ENCODE assay signal across 16 mouse cellular contexts in the genomic region with DNA sequence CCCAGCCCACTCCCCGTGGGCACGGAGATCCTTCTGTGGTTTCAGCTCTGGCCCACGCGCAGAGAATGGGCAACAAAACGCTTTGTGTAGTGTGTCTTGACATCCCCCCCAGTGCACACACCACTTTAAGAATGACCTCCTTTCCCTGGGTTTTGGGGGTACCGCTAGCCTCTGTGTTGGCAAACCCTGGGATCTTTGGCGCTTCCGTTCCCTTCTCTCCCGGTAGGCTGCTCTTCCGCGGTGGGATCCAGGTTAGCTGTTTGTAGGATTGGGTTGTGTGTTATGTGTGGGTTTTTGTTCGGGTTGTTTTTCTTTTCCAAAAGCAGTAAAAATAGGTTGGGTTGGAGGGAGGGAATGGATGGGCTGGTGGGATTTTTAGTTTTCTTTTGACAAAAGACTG. TPM values are rescaled to one million over a fixed set of nuclear protein-coding genes. Genes with fewer than 3 reads are reported as not detected.
DNase-seq lines count a peak whose midpoint lies in the region; ATAC-seq and TF ChIP-seq lines count a peak whose summit lies in the region.
"Not testable (repeated sequence)": the region's sequence is repeated elsewhere in the genome, so short reads cannot be mapped to it uniquely, and the experiment has no call there.
"Had no signal": no experiment of that assay in that cellular context is flagged by ENCODE, and none has a peak within 500 bp of the region (broad histone marks: within the 10 kb centered on the region; RNA-seq: fewer than 3 reads in every experiment).

No protein-coding gene starts in this region.

- not testable (repeated sequence) for TF ChIP-seq CTCF in hindbrain, postnatal 0 days (IDR thresholded peaks at IDR 0.05; ENCODE audit: low read depth); left cerebral cortex, adult 2 months (IDR thresholded peaks at IDR 0.05); midbrain, postnatal 0 days (IDR thresholded peaks at IDR 0.05)

- H3K4me1 ChIP-seq in forebrain, embryonic 13.5 days: peaks cover 64% of the 10 kb centered on the region
- peaks cover 22 to 45% of the 10 kb centered on the region in 2 experiments for H3K4me1 ChIP-seq in heart, embryonic 14.5 days (ENCODE audit: control insufficient read depth in 2 of 2, insufficient read depth in 2 of 2, low read length in 2 of 2)
- not testable (repeated sequence) for H3K4me1 ChIP-seq in hindbrain, postnatal 0 days (ENCODE audit: insufficient read depth, low read length); midbrain, postnatal 0 days (ENCODE audit: insufficient read depth, low read length)
- H3K4me1 ChIP-seq in lung, embryonic 15.5 days: peaks cover 43% of the 10 kb centered on the region
- peaks cover 37% of the 10 kb centered on the region for H3K4me1 ChIP-seq in stomach, embryonic 15.5 days

- whole genome bisulfite sequencing in forebrain, embryonic 13.5 days: 1% methylated on average over 12 of the region's 12 CpGs
- WGBS in heart, embryonic 14.5 days: 3% methylated on average over 12 of the region's 12 CpGs
- 4% methylated on average over 12 of the region's 12 CpGs for WGBS in hindbrain, postnatal 0 days
- WGBS in lung, embryonic 15.5 days: 1% methylated on average over 12 of the region's 12 CpGs
- WGBS in midbrain, postnatal 0 days: 6% methylated on average over 12 of the region's 12 CpGs
- WGBS in stomach, embryonic 15.5 days: 4% methylated on average over 12 of the region's 12 CpGs

- peak overlapping the region; percentile 90 for H3K4me3 ChIP-seq in forebrain, embryonic 13.5 days
- H3K4me3 ChIP-seq in heart, embryonic 14.5 days (ENCODE audit: control insufficient read depth in 1 of 2, insufficient read depth in 1 of 2, low read depth in 1 of 2, low read length in 2 of 2): peak overlapping the region; percentile 61 to 88
- peak overlapping the region; percentile 78 for H3K4me3 ChIP-seq in hindbrain, postnatal 0 days (ENCODE audit: low read length)
- H3K4me3 ChIP-seq in left cerebral cortex, adult 2 months: 0 out of 2 replicates have a peak overlapping the region, but pooled peaks have one; percentile 13
- peak overlapping the region; percentile 60 for H3K4me3 ChIP-seq in lung, embryonic 15.5 days
- H3K4me3 ChIP-seq in midbrain, postnatal 0 days (ENCODE audit: low read depth, low read length): peak overlapping the region; percentile 62
- peak overlapping the region; percentile 77 for H3K4me3 ChIP-seq in stomach, embryonic 15.5 days (replicated peaks)

- not testable (repeated sequence) for H3K36me3 ChIP-seq in forebrain, embryonic 13.5 days (ENCODE audit: poor library complexity, severe bottlenecking); heart, embryonic 14.5 days (ENCODE audit: control insufficient read depth, insufficient read depth, low read length); hindbrain, postnatal 0 days (ENCODE audit: insufficient read depth, low read length); lung, embryonic 15.5 days; midbrain, postnatal 0 days (ENCODE audit: insufficient read depth, low read length); stomach, embryonic 15.5 days

- intact Hi-C loops in left cerebral cortex, adult 2 months (cut with DNase I): not testable (repeated sequence)

- H3K4me2 ChIP-seq in forebrain, embryonic 13.5 days: peak overlapping the region; percentile 84
- H3K4me2 ChIP-seq in heart, embryonic 14.5 days (ENCODE audit: low read length): peak overlapping the region; percentile 84
- peak overlapping the region; percentile 77 for H3K4me2 ChIP-seq in hindbrain, postnatal 0 days (ENCODE audit: low read depth, low read length)
- peak overlapping the region; percentile 81 for H3K4me2 ChIP-seq in lung, embryonic 15.5 days
- H3K4me2 ChIP-seq in midbrain, postnatal 0 days (ENCODE audit: low read depth, low read length, poor library complexity, severe bottlenecking): peak overlapping the region; percentile 37
- H3K4me2 ChIP-seq in stomach, embryonic 15.5 days: peak overlapping the region; percentile 86

- not testable (repeated sequence) for H3K27me3 ChIP-seq in forebrain, embryonic 13.5 days; heart, embryonic 14.5 days (ENCODE audit: control insufficient read depth, insufficient read depth, low read length); hindbrain, postnatal 0 days (ENCODE audit: insufficient read depth, low read length); stomach, embryonic 15.5 days (replicated peaks)
- peaks cover 11% of the 10 kb centered on the region for H3K27me3 ChIP-seq in lung, embryonic 15.5 days
- peaks cover 19% of the 10 kb centered on the region; the same call in 1 of the 2 replicates for H3K27me3 ChIP-seq in midbrain, postnatal 0 days (ENCODE audit: insufficient read depth, low read length)

- H3K9me3 ChIP-seq in forebrain, embryonic 13.5 days (replicated peaks); heart, embryonic 14.5 days (ENCODE audit: control insufficient read depth, low read length); hindbrain, postnatal 0 days (ENCODE audit: low read length); lung, embryonic 15.5 days; midbrain, postnatal 0 days (ENCODE audit: low read length); stomach, embryonic 15.5 days: not testable (repeated sequence)

- peak overlapping the region; percentile 99 for H3K9ac ChIP-seq in forebrain, embryonic 13.5 days
- H3K9ac ChIP-seq in heart, embryonic 14.5 days (ENCODE audit: low read length): peak overlapping the region; percentile 97
- peak overlapping the region; percentile 35; the same call in 1 of the 2 replicates for H3K9ac ChIP-seq in hindbrain, postnatal 0 days (replicated peaks; ENCODE audit: low read length)
- peak overlapping the region; percentile 89 for H3K9ac ChIP-seq in lung, embryonic 15.5 days
- not testable (repeated sequence) for H3K9ac ChIP-seq in midbrain, postnatal 0 days (replicated peaks; ENCODE audit: low read length, poor library complexity, severe bottlenecking)
- peak overlapping the region; percentile 26; the same call in 1 of the 2 replicates for H3K9ac ChIP-seq in stomach, embryonic 15.5 days

- peak overlapping the region; percentile 75 for H3K27ac ChIP-seq in forebrain, embryonic 13.5 days
- H3K27ac ChIP-seq in heart, embryonic 14.5 days (replicated peaks in 1 of 2; ENCODE audit: control insufficient read depth in 1 of 2, insufficient read depth in 1 of 2, low read depth in 2 of 2, low read length in 2 of 2): peak overlapping the region; percentile 85 to 98
- not testable (repeated sequence) for H3K27ac ChIP-seq in hindbrain, postnatal 0 days; left cerebral cortex, adult 2 months; midbrain, postnatal 0 days (ENCODE audit: low read depth, low read length)
- H3K27ac ChIP-seq in lung, embryonic 15.5 days: peak overlapping the region; percentile 98
- H3K27ac ChIP-seq in stomach, embryonic 15.5 days: peak overlapping the region; percentile 97

- ATAC-seq in forebrain, embryonic 13.5 days; heart, embryonic 14.5 days (ENCODE audit: insufficient number of reproducible peaks, insufficient read depth, low FRiP score, low read depth); hindbrain, postnatal 0 days; lung, embryonic 15.5 days (ENCODE audit: borderline replicate concordance, extremely low read depth, low FRiP score, low TSS enrichment); midbrain, postnatal 0 days (ENCODE audit: low FRiP score); stomach, embryonic 15.5 days (ENCODE audit: insufficient read depth, low FRiP score, low read depth): not testable (repeated sequence)

- DNase-seq in embryo, embryonic 11 days: peak; percentile 25
- not testable (repeated sequence) for DNase-seq in hindbrain, postnatal 0 days (ENCODE audit: low spot score); left cerebral cortex, adult 2 months (ENCODE audit: extremely low spot score in 1 of 2, low spot score in 2 of 2); midbrain, postnatal 0 days (ENCODE audit: low spot score)

RNA-seq across cellular contexts. Expression of a gene that starts 3.0 kb away (rescaled TPM):
- 22.0 and 24.4 TPM in 2 replicates for polyA plus RNA-seq in forebrain, embryonic 13.5 days (2015; fragmentation: Nextera tagmentation; extraction: Ambion mirVana)
- 18.7 and 24.0 TPM in 2 replicates for polyA plus RNA-seq in heart, embryonic 14.5 days (2014; fragmentation: Nextera tagmentation; extraction: Ambion mirVana)
- total RNA-seq in hindbrain, postnatal 0 days (2014; rRNA removed): 31.7 and 34.5 TPM in 2 replicates
- polyA plus RNA-seq in hindbrain, postnatal 0 days (2015; fragmentation: Nextera tagmentation; extraction: Ambion mirVana): 6.0 and 6.5 TPM in 2 replicates
- 10 to 100 TPM; 10.9 to 11.7 TPM for total RNA-seq in left cerebral cortex, adult 2 months (2021)
- 35.9 and 38.1 TPM in 2 replicates for polyA plus RNA-seq in lung, embryonic 15.5 days (2015; fragmentation: Nextera tagmentation; extraction: Ambion mirVana)
- total RNA-seq in midbrain, postnatal 0 days (2014; rRNA removed): 16.8 and 17.3 TPM in 2 replicates
- 3.9 and 4.5 TPM in 2 replicates for polyA plus RNA-seq in midbrain, postnatal 0 days (2015; fragmentation: Nextera tagmentation; extraction: Ambion mirVana)
- 21.9 and 23.7 TPM in 2 replicates for polyA plus RNA-seq in stomach, embryonic 15.5 days (2015; fragmentation: Nextera tagmentation; extraction: Ambion mirVana)
- total RNA-seq: hematopoietic stem cell, adult 5-6 weeks had no signal
- polyA plus RNA-seq: CD4-positive, CD25-positive, alpha-beta regulatory T cell, adult 4 months; macrophage had no signal

RNA-seq across cellular contexts. Expression of a gene that starts 27.9 kb away (rescaled TPM):
- polyA plus RNA-seq in forebrain, embryonic 13.5 days (2015; fragmentation: Nextera tagmentation; extraction: Ambion mirVana): 8.8 and 17.2 TPM in 2 replicates
- 12.6 and 13.9 TPM in 2 replicates for polyA plus RNA-seq in heart, embryonic 14.5 days (2014; fragmentation: Nextera tagmentation; extraction: Ambion mirVana)
- total RNA-seq in hindbrain, postnatal 0 days (2014; rRNA removed): 2.0 TPM in 1 of 2 replicates, not detected in the other
- polyA plus RNA-seq in hindbrain, postnatal 0 days (2015; fragmentation: Nextera tagmentation; extraction: Ambion mirVana): 5.2 TPM in 2 replicates
- total RNA-seq in left cerebral cortex, adult 2 months (2021): 1 to 10 TPM; 4.8 to 5.0 TPM
- 16.1 and 20.3 TPM in 2 replicates for polyA plus RNA-seq in lung, embryonic 15.5 days (2015; fragmentation: Nextera tagmentation; extraction: Ambion mirVana)
- 1.1 and 3.5 TPM in 2 replicates for total RNA-seq in midbrain, postnatal 0 days (2014; rRNA removed)
- 4.6 and 5.8 TPM in 2 replicates for polyA plus RNA-seq in midbrain, postnatal 0 days (2015; fragmentation: Nextera tagmentation; extraction: Ambion mirVana)
- 19.2 TPM in 2 replicates for polyA plus RNA-seq in stomach, embryonic 15.5 days (2015; fragmentation: Nextera tagmentation; extraction: Ambion mirVana)
- total RNA-seq: hematopoietic stem cell, adult 5-6 weeks; liver, adult 2 months had no signal
- polyA plus RNA-seq: CD4-positive, CD25-positive, alpha-beta regulatory T cell, adult 4 months; liver, adult 2 months; macrophage; spleen, adult 2 months had no signal

RNA-seq across cellular contexts. Expression of a gene that starts 51.0 kb away (rescaled TPM):
- polyA plus RNA-seq in forebrain, embryonic 13.5 days (2015; fragmentation: Nextera tagmentation; extraction: Ambion mirVana): 75.1 and 83.8 TPM in 2 replicates
- 30.7 and 36.9 TPM in 2 replicates for polyA plus RNA-seq in heart, embryonic 14.5 days (2014; fragmentation: Nextera tagmentation; extraction: Ambion mirVana)
- total RNA-seq in hindbrain, postnatal 0 days (2014; rRNA removed): 21.0 and 21.3 TPM in 2 replicates
- 48.9 and 50.6 TPM in 2 replicates for polyA plus RNA-seq in hindbrain, postnatal 0 days (2015; fragmentation: Nextera tagmentation; extraction: Ambion mirVana)
- total RNA-seq in left cerebral cortex, adult 2 months (2021): 10 to 100 TPM; 57.1 to 60.5 TPM
- 44.6 and 49.7 TPM in 2 replicates for polyA plus RNA-seq in lung, embryonic 15.5 days (2015; fragmentation: Nextera tagmentation; extraction: Ambion mirVana)
- 24.8 and 33.4 TPM in 2 replicates for total RNA-seq in midbrain, postnatal 0 days (2014; rRNA removed)
- polyA plus RNA-seq in midbrain, postnatal 0 days (2015; fragmentation: Nextera tagmentation; extraction: Ambion mirVana): 35.8 and 53.3 TPM in 2 replicates
- 47.4 and 51.0 TPM in 2 replicates for polyA plus RNA-seq in stomach, embryonic 15.5 days (2015; fragmentation: Nextera tagmentation; extraction: Ambion mirVana)

RNA-seq across cellular contexts. Expression of a gene that starts 56.3 kb away (rescaled TPM):
- 0.09 and 0.13 TPM in 2 replicates for polyA plus RNA-seq in forebrain, embryonic 13.5 days (2015; fragmentation: Nextera tagmentation; extraction: Ambion mirVana)
- 1.1 TPM in 2 replicates for polyA plus RNA-seq in heart, embryonic 14.5 days (2014; fragmentation: Nextera tagmentation; extraction: Ambion mirVana)
- total RNA-seq in hindbrain, postnatal 0 days (2014; rRNA removed): 0.65 TPM in 1 of 2 replicates, not detected in the other
- polyA plus RNA-seq in hindbrain, postnatal 0 days (2015; fragmentation: Nextera tagmentation; extraction: Ambion mirVana): 0.24 and 0.32 TPM in 2 replicates
- total RNA-seq in left cerebral cortex, adult 2 months (2021): not detected
- polyA plus RNA-seq in lung, embryonic 15.5 days (2015; fragmentation: Nextera tagmentation; extraction: Ambion mirVana): 0.20 and 0.24 TPM in 2 replicates
- not detected in 2 replicates for total RNA-seq in midbrain, postnatal 0 days (2014; rRNA removed)
- 0.21 and 0.23 TPM in 2 replicates for polyA plus RNA-seq in midbrain, postnatal 0 days (2015; fragmentation: Nextera tagmentation; extraction: Ambion mirVana)
- polyA plus RNA-seq in stomach, embryonic 15.5 days (2015; fragmentation: Nextera tagmentation; extraction: Ambion mirVana): 0.55 and 1.0 TPM in 2 replicates
- total RNA-seq: hematopoietic stem cell, adult 5-6 weeks; layer of hippocampus, postnatal 36 days; liver, adult 2 months had no signal
- polyA plus RNA-seq: gonadal fat pad, adult 2 months; liver, adult 2 months; macrophage; spleen, adult 2 months; thymus, adult 2 months had no signal

Comparison
In these comparisons a context has a peak if more than half of its experiments do, and no peak if none do; other contexts are left out.
1. H3K4me3 ChIP-seq: peak in every context shown above with its lines; median percentile 90 in forebrain, embryonic 13.5 days; 78 in hindbrain, postnatal 0 days; 77 in stomach, embryonic 15.5 days; 74 in heart, embryonic 14.5 days; 62 in midbrain, postnatal 0 days; 60 in lung, embryonic 15.5 days; 13 in left cerebral cortex, adult 2 months.